Mouse (Mus musculus): ENCODE data around the gene Prkn.

The Prkn gene

GRCm38 (mm10) chr17:11639786-11640185 lies 799.6 kb downstream of the Prkn start:
- no peak for DNase-seq (ENCODE audit: extremely low read depth, low read depth)

GRCm38 (mm10) chr17:11642328-11642727 lies 802.1 kb downstream of the Prkn start:
- DNase-seq (ENCODE audit: extremely low read depth, low read depth): no peak

- DNase-seq (ENCODE audit: extremely low read depth, low read depth): no peak
Observed at GRCm38 (mm10) chr17:11644016-11644415, 803.8 kb downstream of the Prkn start.

GRCm38 (mm10) chr17:11644873-11645464 lies 804.8 kb downstream of the Prkn start:
- DNase-seq (ENCODE audit: extremely low read depth, low read depth): no peak

- DNase-seq (ENCODE audit: extremely low read depth, low read depth): no peak
Observed at GRCm38 (mm10) chr17:11656397-11656796, 816.2 kb downstream of the Prkn start.

GRCm38 (mm10) chr17:11656878-11657277 lies 816.7 kb downstream of the Prkn start:
- DNase-seq (ENCODE audit: extremely low read depth, low read depth): no peak

GRCm38 (mm10) chr17:11661898-11662297 lies 821.7 kb downstream of the Prkn start:
- DNase-seq (ENCODE audit: extremely low read depth, low read depth): no peak

- DNase-seq (ENCODE audit: extremely low read depth, low read depth): no peak
Observed at GRCm38 (mm10) chr17:11663437-11663836, 823.3 kb downstream of the Prkn start.

- no peak for DNase-seq (ENCODE audit: extremely low read depth, low read depth)
Observed at GRCm38 (mm10) chr17:11664610-11665345, 824.6 kb downstream of the Prkn start.

GRCm38 (mm10) chr17:11679716-11680115 lies 839.5 kb downstream of the Prkn start:
- DNase-seq (ENCODE audit: extremely low read depth, low read depth): no peak

GRCm38 (mm10) chr17:11680456-11680855 lies 840.3 kb downstream of the Prkn start:
- DNase-seq (ENCODE audit: extremely low read depth, low read depth): no peak

GRCm38 (mm10) chr17:11681825-11682372 lies 841.7 kb downstream of the Prkn start:
- DNase-seq (ENCODE audit: extremely low read depth, low read depth): no peak

- DNase-seq (ENCODE audit: extremely low read depth, low read depth): no peak
Observed at GRCm38 (mm10) chr17:11705005-11705404, 864.8 kb downstream of the Prkn start.

GRCm38 (mm10) chr17:11705761-11706160 lies 865.6 kb downstream of the Prkn start:
- DNase-seq (ENCODE audit: extremely low read depth, low read depth): no peak

GRCm38 (mm10) chr17:11712066-11712465 lies 871.9 kb downstream of the Prkn start:
- no peak for DNase-seq (ENCODE audit: extremely low read depth, low read depth)

- no peak for DNase-seq (ENCODE audit: extremely low read depth, low read depth)
Observed at GRCm38 (mm10) chr17:11719801-11720200, 879.6 kb downstream of the Prkn start.

GRCm38 (mm10) chr17:11721906-11722305 lies 881.7 kb downstream of the Prkn start:
- no peak for DNase-seq (ENCODE audit: extremely low read depth, low read depth)

- no peak for DNase-seq (ENCODE audit: extremely low read depth, low read depth)
Observed at GRCm38 (mm10) chr17:11722478-11722877, 882.3 kb downstream of the Prkn start.

- peak; percentile 11 for DNase-seq (ENCODE audit: extremely low read depth, low read depth)
Observed at GRCm38 (mm10) chr17:11724135-11724534, 884.0 kb downstream of the Prkn start.

GRCm38 (mm10) chr17:11727101-11727500 lies 886.9 kb downstream of the Prkn start:
- DNase-seq (ENCODE audit: extremely low read depth, low read depth): no peak

GRCm38 (mm10) chr17:11728294-11728693 lies 888.1 kb downstream of the Prkn start:
- no peak for DNase-seq (ENCODE audit: extremely low read depth, low read depth)

- DNase-seq (ENCODE audit: extremely low read depth, low read depth): no peak
Observed at GRCm38 (mm10) chr17:11730656-11731594, 890.7 kb downstream of the Prkn start.
